Mouse (Mus musculus) spleen, adult 2 months (tissue): ENCODE results near the gene Camta1. TPM values are rescaled to one million over a fixed set of nuclear protein-coding genes. Genes with fewer than 3 reads are reported as not detected.

ENCODE experiments used
- DNase-seq, 2 experiments: peaks; one replicate each; pipeline versions ENCODE4 v3.0.0 to v3.0.0-alpha.2; 2012 to 2021; ENCODE audit warnings: low spot score in 2 of 2, low read depth in 1 of 2
- H3K27ac ChIP-seq: fragments of 200-500 bp; 2 replicates; pipeline ENCODE4 v1.5.1; 2012; ENCODE audit warnings: low read length, inconsistent platforms; ENCODE audit not compliant: insufficient read depth
- H3K27me3 ChIP-seq: fragments of 200-500 bp; 2 replicates; pipeline ENCODE4 v1.6.1; 2012; ENCODE audit warnings: mild to moderate bottlenecking, moderate library complexity, low read length, inconsistent platforms; ENCODE audit not compliant: control insufficient read depth, insufficient read depth
- H3K36me3 ChIP-seq: fragments of 200-500 bp; 2 replicates; pipeline ENCODE4 v1.6.1; 2012; ENCODE audit warnings: mild to moderate bottlenecking, low read length, inconsistent platforms; ENCODE audit not compliant: control insufficient read depth, insufficient read depth
- H3K4me1 ChIP-seq: fragments of 200-500 bp; 2 replicates; pipeline ENCODE4 v1.6.1; 2011; ENCODE audit warnings: inconsistent platforms; ENCODE audit not compliant: control insufficient read depth, insufficient read depth, insufficient read length
- H3K4me3 ChIP-seq: fragments of 200-500 bp; 2 replicates; pipeline ENCODE4 v1.5.1; 2011; ENCODE audit warnings: mild to moderate bottlenecking, inconsistent platforms; ENCODE audit not compliant: insufficient read depth, insufficient read length; ENCODE audit errors: extremely low read depth
- CTCF ChIP-seq: fragments of 200-500 bp; IDR thresholded peaks from 2 replicates; pipeline ENCODE4 v1.5.1; 2011; ENCODE audit warnings: mild to moderate bottlenecking, inconsistent platforms; ENCODE audit not compliant: insufficient read depth, insufficient read length, insufficient replicate concordance; ENCODE audit errors: extremely low read depth
- POLR2A ChIP-seq: fragments of 200-500 bp; IDR thresholded peaks from 2 replicates; pipeline ENCODE4 v1.6.1; 2011; ENCODE audit warnings: low read depth, low read length, inconsistent platforms
- WGBS: fragments of 180-500 bp; shearing (Covaris S2); methylation state at CpG from one replicate; pipeline ENCODE4 v1.1.7; 2018; 5-methylcytosine and 5-hydroxymethylcytosine counted together
- polyA plus RNA-seq: library from polyadenylated mRNA; depleted of rRNA; stranded (reverse); fragments of >200 nt; gene quantifications from 2 replicates; pipeline ENCODE4 v1.2.3, GENCODE M21; 2012

Camta1 gene
- polyA plus RNA-seq, 1 experiment = 7.7 TPM

GRCm38 (mm10) chr4:151448341-151448740 is 413.3 kb downstream of the Camta1 start:
- Histone ChIP-seq H3K36me3 (no peaks in the 10 kb centered on the region), H3K4me3 (no peak overlapping the region), H3K27me3 (no peaks in the 10 kb centered on the region), H3K27ac (no peak overlapping the region), H3K4me1 (no peaks in the 10 kb centered on the region)
- DNase-seq = no peak
- TF ChIP-seq CTCF (no peak), POLR2A (no peak)
- WGBS = 90% methylated on average over 2 of the region's 2 CpGs

DNA sequence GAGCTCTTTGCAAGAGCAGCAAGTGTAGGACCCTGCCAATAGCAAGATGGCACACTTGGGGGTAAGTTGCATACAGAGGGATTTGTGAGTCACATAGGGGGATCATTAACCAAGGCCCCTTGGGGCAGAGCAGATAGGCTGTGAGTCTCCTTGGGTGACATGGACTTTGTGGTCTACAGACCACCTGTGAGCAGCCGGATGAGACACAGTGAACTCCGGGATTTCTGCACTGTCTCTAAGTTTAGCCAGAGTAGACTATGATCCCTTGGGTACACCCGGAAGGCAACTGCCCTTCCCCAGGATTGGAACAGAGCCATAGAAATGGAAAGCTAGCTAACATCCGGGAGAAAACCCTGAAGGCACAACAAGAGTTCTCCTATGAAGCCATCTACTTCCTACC is 417.0 kb downstream of the Camta1 start:
- WGBS = 89% methylated on average over 4 of the region's 4 CpGs
- H3K27me3 ChIP-seq = no peaks in the 10 kb centered on the region

DNA sequence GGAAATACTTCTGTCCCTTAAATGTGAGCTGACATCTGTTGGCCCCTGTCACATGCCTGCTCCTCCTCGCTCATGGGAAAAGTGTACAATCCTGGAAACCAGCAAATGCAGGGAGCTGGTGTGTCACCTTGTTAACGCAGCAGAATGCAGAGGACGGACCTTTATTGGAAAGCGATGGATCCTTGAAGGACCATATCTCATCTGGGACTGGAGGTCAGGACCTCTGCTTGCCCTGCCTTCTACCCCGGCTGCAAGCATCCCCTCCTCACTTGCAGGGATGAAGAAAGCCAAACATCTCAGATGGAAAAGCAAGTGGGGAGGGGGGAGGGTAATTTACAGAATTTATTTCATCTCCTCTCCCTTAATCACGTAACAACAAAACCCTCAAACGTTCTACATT is 423.1 kb downstream of the Camta1 start:
- Histone ChIP-seq H3K4me3 (no peak overlapping the region), H3K27me3 (no peaks in the 10 kb centered on the region), H3K4me1 (no peaks in the 10 kb centered on the region), H3K36me3 (no peaks in the 10 kb centered on the region), H3K27ac (no peak overlapping the region)
- TF ChIP-seq POLR2A (no peak), CTCF (no peak)
- DNase-seq = no peak
- WGBS = 74% methylated on average over 7 of the region's 7 CpGs

More for the DNA sequence above, 417.0 kb downstream of the Camta1 start:
- Histone ChIP-seq H3K4me3 (no peak overlapping the region), H3K36me3 (no peaks in the 10 kb centered on the region), H3K4me1 (no peaks in the 10 kb centered on the region), H3K27ac (no peak overlapping the region)
- TF ChIP-seq POLR2A = no peak
- no peak for TF ChIP-seq CTCF
- no peak for DNase-seq

DNA sequence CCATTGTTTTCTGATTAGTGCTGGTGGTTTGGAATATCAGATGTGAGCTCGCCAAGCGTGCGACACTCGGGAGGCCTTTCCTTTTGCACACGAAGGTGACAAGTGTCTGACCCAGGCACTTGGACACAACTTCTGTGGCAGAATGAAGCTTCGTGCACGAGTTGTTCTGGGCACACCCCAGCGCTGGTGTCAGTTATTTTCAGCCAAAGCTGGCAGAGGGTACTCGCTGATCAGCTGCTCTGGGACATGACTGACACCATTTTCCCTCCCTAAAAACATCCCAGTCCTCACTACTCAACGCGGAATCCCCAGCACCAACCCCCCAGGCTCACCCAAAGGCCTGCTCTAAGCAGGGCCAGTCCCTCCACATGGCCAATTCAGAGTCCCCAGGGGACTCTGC is 423.8 kb downstream of the Camta1 start:
- H3K27ac ChIP-seq = no peak overlapping the region
- H3K27me3 ChIP-seq = no peaks in the 10 kb centered on the region
- no peaks in the 10 kb centered on the region for H3K36me3 ChIP-seq
- 82% methylated on average over 11 of the region's 11 CpGs for WGBS
- TF ChIP-seq CTCF (no peak), POLR2A (no peak)
- no peak overlapping the region for H3K4me3 ChIP-seq
- H3K4me1 ChIP-seq = no peaks in the 10 kb centered on the region
- no peak for DNase-seq

GRCm38 (mm10) chr4:151425133-151425532 is 436.5 kb downstream of the Camta1 start:
- Histone ChIP-seq H3K27ac (no peak overlapping the region), H3K36me3 (no peaks in the 10 kb centered on the region), H3K27me3 (no peaks in the 10 kb centered on the region), H3K4me3 (no peak overlapping the region), H3K4me1 (no peaks in the 10 kb centered on the region)
- WGBS = 78% methylated on average over 3 of the region's 3 CpGs
- DNase-seq = no peak
- TF ChIP-seq POLR2A (no peak), CTCF (no peak)

- no peak for DNase-seq
- H3K27ac ChIP-seq = no peak overlapping the region
- 87% methylated on average over 4 of the region's 4 CpGs for WGBS
- H3K36me3 ChIP-seq = no peaks in the 10 kb centered on the region
- no peaks in the 10 kb centered on the region for H3K4me1 ChIP-seq
- no peak overlapping the region for H3K4me3 ChIP-seq
- TF ChIP-seq POLR2A (no peak), CTCF (no peak)
- no peaks in the 10 kb centered on the region for H3K27me3 ChIP-seq
Observed at GRCm38 (mm10) chr4:151422922-151423321, 438.8 kb downstream of the Camta1 start.

DNA sequence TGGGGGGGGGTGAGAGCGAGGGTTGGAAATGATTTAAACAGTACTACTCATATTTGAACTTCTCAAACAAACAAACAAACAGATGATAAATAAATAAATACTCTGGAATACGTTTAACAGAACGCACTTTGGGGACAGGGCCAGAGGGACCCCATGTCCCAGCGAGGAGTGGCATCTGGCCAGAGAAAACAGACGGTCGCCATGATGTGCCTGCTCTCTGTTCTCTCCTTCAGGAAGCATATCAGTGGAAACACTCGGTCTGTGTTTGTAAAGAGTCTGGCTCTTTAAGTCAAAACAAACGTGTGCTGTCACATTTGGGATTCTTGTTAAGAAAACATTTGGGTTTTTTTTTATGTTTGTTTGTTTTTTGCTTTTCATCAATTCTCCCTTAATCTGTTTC is 439.3 kb downstream of the Camta1 start:
- H3K27me3 ChIP-seq = no peaks in the 10 kb centered on the region
- no peaks in the 10 kb centered on the region for H3K36me3 ChIP-seq
- 55% methylated on average over 8 of the region's 8 CpGs for WGBS
- no peak overlapping the region for H3K27ac ChIP-seq
- DNase-seq = no peak
- no peaks in the 10 kb centered on the region for H3K4me1 ChIP-seq
- H3K4me3 ChIP-seq = no peak overlapping the region
- no peak for TF ChIP-seq POLR2A
- no peak for TF ChIP-seq CTCF
